Mouse (Mus musculus) midbrain, embryonic 16.5 days (tissue): ENCODE data around the gene Tbxas1. TPM values are rescaled to one million over a fixed set of nuclear protein-coding genes. Genes with fewer than 3 reads are reported as not detected.

Experiments used
- ATAC-seq: fragments of 200-750 bp; cut with Nextera tagmentation; 2 replicates; pipeline ENCODE4 v1.8.0; 2017; ENCODE audit warnings: moderate TSS enrichment
- H3K27ac ChIP-seq: fragments of 300-500 bp; sonication (generic); 2 replicates; pipeline ENCODE4 v1.5.1; 2014; ENCODE audit warnings: mild to moderate bottlenecking, low read length, mixed read lengths
- H3K27me3 ChIP-seq: fragments of 300-500 bp; sonication (generic); 2 replicates; pipeline ENCODE4 v1.6.1; 2014; ENCODE audit warnings: low read depth, low read length, mixed read lengths; ENCODE audit not compliant: control insufficient read depth, insufficient read depth
- H3K36me3 ChIP-seq: fragments of 300-500 bp; sonication (generic); 2 replicates; pipeline ENCODE4 v1.6.1; 2014; ENCODE audit warnings: mild to moderate bottlenecking, low read length, moderate library complexity, mixed read lengths; ENCODE audit not compliant: control insufficient read depth, insufficient read depth
- H3K4me1 ChIP-seq: fragments of 300-500 bp; sonication (generic); 2 replicates; pipeline ENCODE4 v1.6.1; 2014; ENCODE audit warnings: mild to moderate bottlenecking, low read length, mixed read lengths; ENCODE audit not compliant: control insufficient read depth, insufficient read depth
- H3K4me2 ChIP-seq: fragments of 300-500 bp; sonication (generic); 2 replicates; pipeline ENCODE4 v1.6.1; 2014; ENCODE audit warnings: mild to moderate bottlenecking, low read length, mixed read lengths
- H3K4me3 ChIP-seq: fragments of 300-500 bp; sonication (generic); 2 replicates; pipeline ENCODE4 v1.5.1; 2014; ENCODE audit warnings: low read depth, mild to moderate bottlenecking, low read length, moderate library complexity, mixed read lengths
- H3K9ac ChIP-seq: fragments of 300-500 bp; sonication (generic); 2 replicates; pipeline ENCODE4 v1.6.1; 2014; ENCODE audit warnings: low read depth, low read length, mixed read lengths
- H3K9me3 ChIP-seq: fragments of 300-500 bp; sonication (generic); replicated peaks from 2 replicates; pipeline ENCODE4 v1.6.1; 2014; ENCODE audit warnings: mild to moderate bottlenecking, low read length, mixed read lengths; ENCODE audit not compliant: control insufficient read depth, poor library complexity, severe bottlenecking
- WGBS: fragments of 180-500 bp; shearing (Covaris S2); extraction: QIAGEN DNeasy Blood & Tissue Kit; methylation state at CpG from one replicate; pipeline ENCODE4 v1.1.7; 2014; 5-methylcytosine and 5-hydroxymethylcytosine counted together
- polyA plus RNA-seq: library from polyadenylated mRNA; unstranded; fragments of >200 nt; fragmentation: Nextera tagmentation; extraction: Ambion mirVana; gene quantifications from 2 replicates; pipeline ENCODE4 v1.2.1, GENCODE M21; 2015

The Tbxas1 gene
- polyA plus RNA-seq, 1 experiment from 2014 or later = 1.8 TPM

DNA sequence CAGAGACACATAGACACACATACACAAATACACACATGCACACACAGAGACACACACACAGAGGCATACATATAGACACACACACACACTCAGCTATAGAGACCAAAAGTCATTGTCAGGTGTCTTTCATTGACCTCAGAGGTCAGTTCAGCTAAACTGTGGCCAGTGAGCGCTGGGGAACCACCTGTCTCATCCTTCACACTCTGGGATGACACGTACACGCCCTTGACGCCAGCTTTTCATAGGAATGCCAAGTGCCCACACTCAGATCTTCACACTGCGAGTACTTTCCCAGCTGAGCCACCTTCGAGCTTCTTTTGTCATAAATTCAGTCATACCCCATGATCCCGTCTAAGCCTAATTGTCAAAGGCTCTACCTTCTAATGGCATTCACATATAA lies 158.5 kb downstream of the Tbxas1 start:
- H3K9ac ChIP-seq = no peak overlapping the region
- H3K27me3 ChIP-seq = no peaks in the 10 kb centered on the region
- no peaks in the 10 kb centered on the region for H3K36me3 ChIP-seq
- no peaks in the 10 kb centered on the region for H3K4me1 ChIP-seq
- no peak for ATAC-seq
- 88% methylated on average over 7 of the region's 7 CpGs for WGBS
- H3K4me2 ChIP-seq = no peak overlapping the region
- no peak overlapping the region for H3K4me3 ChIP-seq
- no peak overlapping the region for H3K27ac ChIP-seq
- H3K9me3 ChIP-seq = no peaks in the 10 kb centered on the region

DNA sequence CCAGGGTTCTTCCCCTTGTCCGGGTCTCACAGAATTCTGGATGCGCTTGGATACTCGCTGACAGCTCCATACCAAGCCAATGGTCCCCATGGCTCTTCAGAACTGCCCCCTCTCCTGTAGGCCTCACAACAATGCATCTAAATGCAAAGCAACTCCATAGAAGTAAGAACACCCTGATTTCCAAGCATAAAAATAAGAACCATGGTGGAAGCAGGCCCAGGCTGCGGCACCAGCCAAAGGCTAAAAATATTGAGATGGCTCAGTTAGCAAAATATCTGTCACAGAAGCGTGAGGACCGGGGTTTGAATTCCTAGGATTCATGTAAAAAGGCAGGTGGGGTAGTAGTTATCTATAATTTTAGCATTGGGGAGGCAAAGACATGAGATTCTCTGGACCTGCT lies 159.8 kb downstream of the Tbxas1 start:
- H3K4me3 ChIP-seq = no peak overlapping the region
- no peak overlapping the region for H3K4me2 ChIP-seq
- H3K9ac ChIP-seq = no peak overlapping the region
- no peak for ATAC-seq
- H3K27ac ChIP-seq = no peak overlapping the region
- peaks cover 3% of the 10 kb centered on the region; the same call in 1 of the 2 replicates for H3K4me1 ChIP-seq
- no peaks in the 10 kb centered on the region for H3K9me3 ChIP-seq
- H3K36me3 ChIP-seq = no peaks in the 10 kb centered on the region
- H3K27me3 ChIP-seq = no peaks in the 10 kb centered on the region
- 92% methylated on average over 6 of the region's 6 CpGs for WGBS

DNA sequence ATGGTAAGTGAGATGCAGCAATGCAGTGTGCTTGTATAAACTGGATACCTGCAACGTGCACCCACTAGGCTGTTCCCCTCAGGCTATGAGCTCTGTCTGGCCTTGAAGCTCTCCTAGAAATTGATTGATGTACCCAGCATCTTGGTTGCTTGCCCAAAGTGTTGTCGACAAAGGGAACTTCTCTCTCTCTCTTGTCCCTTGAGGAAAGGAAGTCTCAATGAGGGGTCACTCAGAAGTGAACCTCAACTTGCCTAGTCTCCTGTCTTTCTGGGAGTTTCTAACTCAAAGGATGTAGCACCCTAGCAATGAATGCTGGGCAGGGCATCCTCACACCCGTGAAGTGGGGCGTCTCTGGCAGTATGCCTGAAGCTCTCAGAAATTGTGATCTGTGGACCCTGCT lies 161.0 kb downstream of the Tbxas1 start:
- no peaks in the 10 kb centered on the region for H3K9me3 ChIP-seq
- no peak overlapping the region for H3K27ac ChIP-seq
- H3K4me2 ChIP-seq = no peak overlapping the region
- 85% methylated on average over 4 of the region's 4 CpGs for WGBS
- no peaks in the 10 kb centered on the region for H3K36me3 ChIP-seq
- H3K27me3 ChIP-seq = no peaks in the 10 kb centered on the region
- peaks cover 3% of the 10 kb centered on the region; the same call in 1 of the 2 replicates for H3K4me1 ChIP-seq
- H3K4me3 ChIP-seq = no peak overlapping the region
- no peak for ATAC-seq
- H3K9ac ChIP-seq = no peak overlapping the region

DNA sequence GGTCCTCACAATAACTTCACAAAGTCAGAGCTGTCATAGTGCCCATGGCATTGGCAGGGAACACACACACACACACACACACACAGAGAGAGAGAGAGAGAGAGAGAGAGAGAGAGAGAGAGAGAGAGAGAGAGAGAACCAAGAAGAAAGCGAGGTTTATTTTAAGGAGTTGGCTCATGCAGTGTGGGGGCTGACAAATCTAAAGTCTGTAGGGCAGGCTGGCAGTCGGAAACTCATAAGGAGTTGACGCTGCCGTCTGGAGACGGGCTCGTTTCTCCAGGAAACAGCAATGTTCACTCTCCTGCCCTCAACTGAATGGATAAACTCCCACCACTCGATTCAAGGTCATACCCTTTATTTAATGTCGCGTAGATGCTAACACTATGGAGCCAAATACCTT lies 165.2 kb downstream of the Tbxas1 start:
- Histone ChIP-seq H3K36me3 (no peaks in the 10 kb centered on the region), H3K4me1 (peaks cover 3% of the 10 kb centered on the region; the same call in 1 of the 2 replicates), H3K27ac (no peak overlapping the region), H3K4me2 (no peak overlapping the region), H3K9ac (no peak overlapping the region), H3K9me3 (no peaks in the 10 kb centered on the region), H3K4me3 (no peak overlapping the region), H3K27me3 (no peaks in the 10 kb centered on the region)
- 86% methylated on average over 9 of the region's 9 CpGs for whole genome bisulfite sequencing
- ATAC-seq = no peak

DNA sequence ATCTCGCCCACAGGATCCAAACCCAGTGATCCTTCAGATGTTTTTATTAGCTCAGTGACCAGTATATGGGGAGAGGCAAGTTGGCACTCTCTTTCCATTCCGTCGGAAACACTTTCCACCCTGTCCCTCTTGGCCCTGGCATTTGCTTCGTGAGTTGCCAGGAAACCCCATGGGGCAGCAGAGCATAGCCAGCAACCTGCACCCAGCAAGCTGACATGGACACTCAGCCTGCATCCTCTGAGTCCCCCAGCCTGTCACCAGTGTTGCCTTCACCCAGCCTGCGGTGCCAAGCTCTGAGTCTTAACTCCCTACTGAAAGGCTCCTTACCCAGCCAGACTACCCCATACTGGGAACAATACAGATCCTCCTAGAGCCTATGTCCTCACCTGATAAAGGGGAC lies 173.9 kb downstream of the Tbxas1 start:
- Histone ChIP-seq H3K27ac (no peak overlapping the region), H3K9ac (no peak overlapping the region), H3K4me1 (no peaks in the 10 kb centered on the region), H3K27me3 (no peaks in the 10 kb centered on the region), H3K9me3 (no peaks in the 10 kb centered on the region), H3K4me3 (no peak overlapping the region), H3K36me3 (no peaks in the 10 kb centered on the region), H3K4me2 (no peak overlapping the region)
- WGBS = 60% methylated on average over 5 of the region's 5 CpGs
- no peak for ATAC-seq

DNA sequence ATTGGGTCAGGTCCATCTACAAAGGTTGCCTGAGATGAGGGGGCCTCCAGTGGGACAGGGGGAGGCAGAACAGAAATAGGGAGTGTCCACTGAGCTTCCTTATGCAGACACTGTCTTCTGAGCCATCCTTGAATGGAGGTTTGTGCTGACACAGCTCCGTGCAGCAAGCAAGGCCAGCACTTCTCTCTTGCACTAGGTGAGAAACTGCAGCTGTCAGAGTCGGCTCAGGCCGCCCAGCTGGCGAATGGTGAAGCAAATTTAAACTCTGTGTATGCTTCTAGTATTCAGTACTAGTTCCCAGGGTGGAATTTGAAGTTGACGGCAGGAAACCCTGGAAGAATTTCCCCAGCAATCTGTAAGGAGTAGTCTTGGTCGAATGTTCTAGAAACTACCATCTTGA lies 175.6 kb downstream of the Tbxas1 start:
- ATAC-seq = no peak
- 78% methylated on average over 6 of the region's 6 CpGs for WGBS
- no peaks in the 10 kb centered on the region for H3K4me1 ChIP-seq

DNA sequence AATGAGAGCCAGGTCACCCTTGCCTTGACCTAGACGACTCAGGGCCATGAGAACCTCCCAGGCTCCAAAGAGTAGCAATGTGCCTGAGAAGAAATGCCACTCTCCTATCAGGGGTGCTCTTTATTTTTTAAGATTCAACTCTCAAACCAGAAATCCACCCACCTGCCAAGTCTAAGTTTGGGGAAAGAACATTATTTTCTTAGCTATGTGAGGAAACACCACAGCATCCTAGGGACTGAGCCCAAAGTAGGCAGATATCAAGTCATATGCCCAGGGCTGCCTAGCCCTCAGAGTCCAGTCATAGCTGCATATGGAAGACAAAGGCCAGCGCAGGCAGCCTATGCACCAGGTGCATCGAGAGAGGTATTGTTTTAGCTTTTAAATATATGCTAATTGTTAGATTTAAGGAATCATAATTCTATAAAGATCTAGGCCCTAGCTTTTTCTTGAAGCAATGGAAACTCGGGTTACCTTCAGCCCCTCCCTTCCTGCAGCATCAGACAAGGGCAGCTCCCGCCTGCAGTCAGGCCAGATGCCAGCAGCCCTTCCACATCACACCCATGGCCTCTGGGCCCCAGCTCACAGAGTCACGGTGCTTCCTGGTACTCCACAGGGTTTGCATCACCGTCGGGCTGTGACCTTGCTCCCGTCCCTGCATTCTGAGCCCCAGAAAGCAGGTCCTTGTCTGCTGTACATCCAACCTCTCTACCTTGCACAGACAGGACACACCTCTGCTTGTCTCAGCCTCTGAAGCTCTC lies 176.8 kb downstream of the Tbxas1 start:
- Histone ChIP-seq H3K27me3 (no peaks in the 10 kb centered on the region), H3K27ac (no peak overlapping the region), H3K36me3 (no peaks in the 10 kb centered on the region), H3K9me3 (no peaks in the 10 kb centered on the region), H3K4me3 (no peak overlapping the region), H3K4me1 (no peaks in the 10 kb centered on the region), H3K9ac (no peak overlapping the region), H3K4me2 (no peak overlapping the region)
- no peak for ATAC-seq
- 79% methylated on average over 9 of the region's 9 CpGs for WGBS

More for the DNA sequence above, 175.6 kb downstream of the Tbxas1 start:
- H3K9ac ChIP-seq = no peak overlapping the region
- no peaks in the 10 kb centered on the region for H3K27me3 ChIP-seq
- H3K4me3 ChIP-seq = no peak overlapping the region
- H3K36me3 ChIP-seq = no peaks in the 10 kb centered on the region
- H3K27ac ChIP-seq = no peak overlapping the region
- H3K9me3 ChIP-seq = no peaks in the 10 kb centered on the region
- H3K4me2 ChIP-seq = no peak overlapping the region

DNA sequence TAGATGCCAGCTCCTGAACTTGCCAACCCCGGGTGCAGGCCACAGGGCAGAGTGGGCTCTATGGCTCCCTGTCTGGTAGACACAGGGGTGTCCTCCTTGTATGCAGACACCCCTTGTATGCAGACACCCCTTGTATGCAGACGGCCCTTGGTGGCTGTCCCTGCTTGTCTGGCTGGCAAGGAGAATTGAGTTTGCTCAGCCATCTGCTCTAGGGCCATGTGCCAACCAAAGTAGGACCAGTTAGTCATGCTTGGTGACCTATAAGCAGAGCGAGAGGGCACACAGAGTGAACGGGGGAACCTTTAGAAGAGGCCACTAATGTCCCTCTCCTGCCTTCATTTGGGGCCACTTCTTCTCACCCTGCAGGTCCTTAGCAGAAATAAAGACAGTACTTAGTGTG lies 177.4 kb downstream of the Tbxas1 start:
- no peak overlapping the region for H3K4me2 ChIP-seq
- no peaks in the 10 kb centered on the region for H3K36me3 ChIP-seq
- H3K9me3 ChIP-seq = no peaks in the 10 kb centered on the region
- WGBS = 88% methylated on average over 4 of the region's 4 CpGs
- H3K4me3 ChIP-seq = no peak overlapping the region
- no peaks in the 10 kb centered on the region for H3K27me3 ChIP-seq
- no peak for ATAC-seq
- no peak overlapping the region for H3K9ac ChIP-seq
- H3K4me1 ChIP-seq = no peaks in the 10 kb centered on the region
- H3K27ac ChIP-seq = no peak overlapping the region

DNA sequence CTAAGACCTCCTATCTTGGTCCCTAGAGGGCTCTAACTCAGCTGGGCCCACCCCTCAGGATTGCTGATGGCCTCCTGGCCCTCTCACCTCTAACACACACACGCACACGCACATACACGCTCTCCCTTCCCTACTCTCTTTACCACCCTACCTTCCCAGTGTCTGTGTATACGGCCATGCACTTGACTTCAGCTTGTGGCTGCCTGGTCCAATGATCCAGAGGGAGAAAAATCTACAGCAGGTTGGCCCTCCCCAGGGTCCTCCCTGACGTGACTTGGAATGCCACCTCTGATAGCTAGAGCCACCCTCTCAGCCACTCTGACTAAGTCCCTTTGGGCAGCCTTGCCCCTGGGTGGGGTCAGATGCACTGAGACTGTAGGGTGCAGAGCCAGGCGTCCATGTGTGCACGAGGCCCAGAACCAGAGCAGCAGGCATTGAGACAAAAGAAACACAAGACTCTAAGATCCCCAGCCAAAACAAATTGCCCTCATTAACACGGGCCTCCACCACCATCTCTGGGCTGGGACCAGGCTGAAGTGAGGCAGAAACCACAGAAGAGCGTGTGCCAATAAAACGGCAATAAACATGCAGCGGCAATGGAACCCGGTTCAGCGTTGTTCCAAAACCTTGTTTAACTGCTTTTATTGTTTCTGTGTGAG lies 179.1 kb downstream of the Tbxas1 start:
- Histone ChIP-seq H3K4me1 (no peaks in the 10 kb centered on the region), H3K9me3 (no peaks in the 10 kb centered on the region), H3K4me3 (no peak overlapping the region), H3K4me2 (no peak overlapping the region), H3K27ac (no peak overlapping the region), H3K9ac (no peak overlapping the region), H3K36me3 (no peaks in the 10 kb centered on the region), H3K27me3 (no peaks in the 10 kb centered on the region)
- no peak for ATAC-seq
- 78% methylated on average over 13 of the region's 13 CpGs for WGBS
